Mouse (Mus musculus) spleen, adult 12 weeks (tissue): ENCODE results near the gene Rab31.

ENCODE experiments used
- DNase-seq: peaks from one replicate; pipeline ENCODE4 v3.0.0; 2022; ENCODE audit warnings: low spot score

The Rab31 gene

DNA sequence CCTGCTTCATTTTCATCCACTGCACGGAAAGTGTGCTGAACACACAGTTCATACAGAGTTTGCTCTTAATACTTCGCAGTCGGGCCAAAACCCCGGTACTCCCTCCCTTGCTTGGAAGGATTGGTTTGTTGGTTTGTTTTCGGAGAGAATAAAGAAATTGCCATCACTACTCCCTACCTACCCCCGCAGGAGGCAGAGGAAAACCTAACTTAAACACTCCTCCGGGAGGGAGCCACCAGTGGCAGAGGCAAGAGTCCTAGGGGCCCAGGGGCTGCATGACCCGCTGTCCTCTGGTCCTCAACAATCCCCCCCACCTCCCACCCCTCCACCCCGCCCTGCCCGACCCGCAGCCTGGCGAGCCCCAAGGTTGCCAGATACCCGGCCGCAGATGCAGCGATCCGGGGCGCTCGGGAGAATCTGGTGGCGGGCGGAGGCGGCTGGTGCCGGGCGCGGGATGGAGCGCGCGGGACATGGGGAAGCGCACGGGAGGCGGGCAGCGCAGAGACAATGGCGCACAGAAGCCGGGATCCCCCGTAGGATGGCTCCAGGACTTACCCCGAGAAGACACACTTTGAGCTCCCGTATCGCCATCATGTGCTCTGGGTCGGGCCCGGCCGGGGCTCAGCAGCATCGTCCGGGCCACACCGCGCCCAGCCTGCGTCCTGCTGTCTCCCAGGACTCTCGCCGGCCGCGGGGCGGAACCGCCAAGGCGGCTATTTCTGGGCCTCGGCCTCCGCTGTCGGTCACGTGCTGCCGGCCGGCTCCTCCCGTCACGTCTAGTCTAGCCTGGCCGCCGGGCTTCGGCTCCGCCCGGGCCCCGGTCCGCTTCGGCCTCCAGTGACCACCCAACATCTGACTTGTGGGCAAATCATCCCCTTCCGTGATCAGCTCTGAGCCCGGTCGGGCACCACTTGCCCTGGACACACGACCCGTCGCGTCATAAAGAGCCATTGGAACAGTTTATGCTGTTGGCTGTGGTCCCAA lies at the start of gene Rab31:
Gene Rab31, minus strand, starts transcription at position 802 of the 984 bp plus-strand sequence.
- DNase-seq: peak; percentile 10

GRCm38 (mm10) chr17:65820197-65820596 lies 47.6 kb upstream of the Rab31 start:
- no peak for DNase-seq

DNA sequence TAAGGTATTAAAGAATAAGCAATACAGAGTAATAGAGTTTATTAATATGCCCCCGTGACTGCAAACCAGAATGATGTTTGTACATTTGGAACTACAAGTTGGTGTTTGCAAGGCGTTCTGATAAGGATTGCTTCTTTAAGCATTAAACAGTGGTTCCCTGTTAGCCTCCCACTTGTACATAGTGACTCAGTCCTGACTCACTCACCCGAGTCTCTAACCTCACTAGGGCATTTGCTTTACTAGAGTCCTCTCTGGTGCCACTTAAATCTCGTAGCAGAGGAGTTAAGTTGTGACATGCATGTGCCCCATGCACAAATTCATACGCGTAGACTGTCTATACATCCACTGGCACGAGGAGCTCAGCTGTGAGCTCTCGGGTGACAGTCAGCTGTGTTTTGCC lies 41.2 kb upstream of the Rab31 start:
- no peak for DNase-seq

DNA sequence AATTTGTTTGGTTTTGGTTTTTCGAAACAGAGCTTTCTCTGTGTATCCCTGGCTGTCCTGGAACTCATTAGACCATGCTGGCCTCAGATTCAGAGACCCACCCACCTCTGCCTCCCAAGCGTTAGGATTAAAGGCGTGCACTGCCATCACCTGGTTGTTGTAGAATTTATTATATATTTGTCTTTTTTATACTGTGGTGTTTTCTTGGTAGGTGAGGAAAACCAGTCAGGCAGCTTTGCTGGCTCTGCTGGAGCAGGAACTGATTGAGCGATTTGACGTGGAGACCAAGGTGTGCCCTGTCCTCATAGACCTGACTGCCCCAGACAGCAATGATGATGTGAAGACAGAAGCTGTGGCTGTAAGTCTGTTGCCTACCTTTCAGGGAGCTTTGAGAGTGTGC lies 38.5 kb upstream of the Rab31 start:
- no peak for DNase-seq

DNA sequence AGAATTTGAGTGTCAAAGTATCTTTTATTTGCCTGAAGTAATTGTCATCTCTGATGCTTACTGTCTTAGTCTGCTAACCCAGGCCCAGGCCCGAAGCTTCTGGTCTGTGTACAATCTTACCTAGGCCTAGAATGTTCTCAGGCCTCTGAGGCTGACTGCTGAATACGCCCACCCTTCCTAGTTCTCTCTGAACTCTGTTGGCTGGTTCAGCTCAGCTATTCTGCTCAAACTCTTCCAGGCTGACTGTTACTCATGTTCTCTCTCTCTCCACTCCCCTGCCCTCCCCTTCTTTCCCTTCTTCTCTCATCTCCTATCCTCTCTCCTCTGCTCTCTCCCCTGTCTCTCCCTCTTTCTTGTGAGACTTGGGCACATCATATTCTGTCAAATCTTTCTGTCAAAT lies 33.9 kb upstream of the Rab31 start:
- no peak for DNase-seq

DNA sequence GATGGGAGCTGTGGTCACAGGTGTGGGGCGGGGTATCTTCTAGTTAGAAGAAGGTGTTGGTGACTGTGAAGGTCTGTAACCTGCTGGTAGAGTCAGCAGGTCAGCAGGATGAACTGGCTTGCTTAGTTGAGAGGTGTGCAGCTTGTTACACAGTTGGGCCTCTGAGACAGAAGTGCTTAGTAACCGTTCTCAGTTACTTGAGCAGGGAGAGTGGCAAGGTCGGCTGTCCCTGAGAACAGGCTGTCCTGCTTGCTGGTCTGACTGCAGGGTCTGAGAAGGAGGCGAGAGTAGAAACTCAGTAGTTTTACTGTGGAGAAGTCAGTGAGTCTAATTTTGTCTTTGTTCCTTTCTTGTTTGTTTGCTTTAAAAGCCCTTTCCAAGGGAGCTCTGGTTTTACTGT lies 33.4 kb upstream of the Rab31 start:
- no peak for DNase-seq

- DNase-seq: no peak
Measured at GRCm38 (mm10) chr17:65802026-65802425, 29.5 kb upstream of the Rab31 start.

GRCm38 (mm10) chr17:65800451-65800850 lies 27.9 kb upstream of the Rab31 start:
- no peak for DNase-seq

DNA sequence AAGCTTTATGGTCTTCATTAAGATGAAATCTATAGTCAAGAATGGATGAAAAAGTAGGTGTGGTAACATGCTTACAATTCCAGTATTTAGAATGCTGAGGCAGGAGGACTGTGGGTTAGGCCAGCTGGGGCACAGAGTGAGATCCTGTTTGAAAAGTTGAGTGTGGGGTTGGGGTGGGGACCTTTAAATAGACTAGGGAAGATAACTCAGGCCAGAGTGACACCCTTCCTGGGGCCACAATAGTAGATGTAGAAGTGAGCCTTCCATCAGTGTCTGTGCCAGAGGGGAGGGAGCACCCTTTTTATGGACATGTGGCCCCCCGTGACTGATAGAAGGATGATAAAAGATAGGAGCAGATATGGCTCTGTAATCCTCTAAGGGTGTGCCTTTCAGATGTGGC lies 26.8 kb upstream of the Rab31 start:
- DNase-seq: no peak

DNA sequence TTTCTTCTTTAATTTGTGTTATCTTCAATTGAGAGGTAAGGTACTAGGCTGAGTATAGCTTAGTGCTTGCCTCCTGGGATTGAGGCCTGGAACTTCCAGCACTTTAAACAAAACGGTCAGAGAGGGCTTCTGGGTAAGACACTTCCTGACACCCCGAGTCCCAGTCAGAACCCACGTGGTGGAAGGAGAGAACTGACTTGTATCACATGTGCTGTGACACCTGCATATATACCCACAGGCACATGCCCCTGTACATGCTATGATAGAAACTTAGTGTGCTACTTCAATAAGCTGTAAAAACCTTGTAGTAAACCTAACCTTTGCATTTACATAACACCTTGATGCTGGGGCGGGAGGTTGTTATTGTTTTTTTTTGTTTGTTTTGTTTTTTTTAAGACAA lies 25.9 kb upstream of the Rab31 start:
- no peak for DNase-seq

DNA sequence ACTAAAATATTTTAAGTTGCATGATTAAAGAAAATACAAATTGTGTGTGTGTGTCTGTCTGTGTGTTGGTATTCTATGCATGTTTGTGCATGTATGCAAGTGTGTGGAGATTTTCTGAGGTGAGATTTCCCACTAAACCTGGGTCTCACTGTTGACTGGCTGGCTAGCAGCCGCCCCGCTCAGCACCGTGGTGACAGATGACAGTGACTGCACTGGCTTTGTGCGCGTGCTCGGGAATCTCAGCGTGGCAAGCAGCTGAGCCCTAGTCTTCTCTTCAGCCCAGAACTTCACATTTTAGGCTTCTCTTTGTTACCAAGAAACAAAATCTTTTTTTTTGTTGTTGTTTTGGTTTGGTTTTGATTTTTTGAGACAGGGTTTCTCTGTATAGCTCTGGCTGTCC lies 23.5 kb upstream of the Rab31 start:
- DNase-seq: no peak

DNA sequence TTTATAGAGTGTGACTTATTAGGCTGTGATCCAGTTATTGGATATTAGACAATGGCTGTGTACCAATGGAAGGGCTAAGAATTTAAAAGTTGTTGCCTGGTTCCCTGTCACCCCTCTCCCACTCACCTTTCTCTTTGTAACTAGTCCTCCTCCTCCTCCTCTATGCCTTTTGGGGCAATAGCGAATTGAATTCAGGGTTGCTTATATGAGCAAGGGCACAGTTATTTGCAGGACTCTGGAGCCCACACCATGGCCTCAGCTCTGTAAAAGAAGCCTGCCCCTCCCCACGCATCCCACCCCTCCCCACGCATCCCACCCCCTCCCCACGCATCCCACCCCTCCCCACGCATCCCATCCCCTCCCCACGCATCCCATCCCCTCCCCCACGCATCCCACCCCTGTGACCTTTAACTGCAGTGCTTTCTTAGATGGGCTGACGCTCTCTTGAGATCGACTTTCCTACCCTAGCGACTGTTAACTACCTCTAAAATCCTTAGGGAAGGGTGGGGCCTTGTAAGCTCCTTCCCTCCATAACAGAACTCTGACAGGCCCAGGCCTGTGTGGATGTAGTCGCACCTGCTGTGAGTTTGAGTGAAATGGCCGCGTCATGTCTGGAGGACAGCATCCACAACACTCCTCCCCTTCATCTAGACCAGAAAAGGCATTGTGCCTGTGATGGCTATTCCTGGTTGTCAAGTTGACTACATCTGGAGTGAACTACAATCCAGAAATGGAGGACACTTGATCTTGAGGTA lies 21.7 kb upstream of the Rab31 start:
- no peak for DNase-seq

DNA sequence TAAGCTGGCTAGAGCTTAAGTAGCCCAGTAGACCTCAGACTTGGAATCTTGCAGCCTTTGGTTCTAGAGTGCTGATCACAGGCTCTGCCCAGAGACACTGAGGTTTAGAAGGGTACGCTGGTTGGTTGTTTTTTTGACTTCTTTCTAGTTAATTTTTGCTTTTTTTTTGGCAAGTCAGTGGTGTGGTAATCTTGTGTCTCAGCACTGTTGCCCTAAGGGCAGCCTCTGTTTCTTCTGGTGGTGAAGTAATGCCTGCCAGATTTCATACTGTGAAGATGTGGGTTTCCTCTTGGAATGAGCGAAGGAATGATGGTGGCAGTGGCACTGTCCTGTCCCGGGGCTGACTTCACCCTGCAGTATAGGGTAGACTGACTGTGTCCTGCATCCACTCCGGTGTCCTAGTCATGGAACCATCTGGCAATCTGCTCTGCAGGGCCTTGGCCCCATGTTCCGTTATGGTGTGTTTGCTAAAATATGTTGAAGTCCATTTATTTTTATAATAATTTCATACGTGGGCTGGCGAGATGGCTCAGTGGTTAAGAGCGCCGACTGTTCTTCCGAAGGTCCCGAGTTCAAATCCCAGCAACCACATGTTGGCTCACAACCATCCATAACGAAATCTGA lies 20.9 kb upstream of the Rab31 start:
- no peak for DNase-seq

- no peak for DNase-seq
Measured at GRCm38 (mm10) chr17:65791161-65791560, 18.6 kb upstream of the Rab31 start.

DNA sequence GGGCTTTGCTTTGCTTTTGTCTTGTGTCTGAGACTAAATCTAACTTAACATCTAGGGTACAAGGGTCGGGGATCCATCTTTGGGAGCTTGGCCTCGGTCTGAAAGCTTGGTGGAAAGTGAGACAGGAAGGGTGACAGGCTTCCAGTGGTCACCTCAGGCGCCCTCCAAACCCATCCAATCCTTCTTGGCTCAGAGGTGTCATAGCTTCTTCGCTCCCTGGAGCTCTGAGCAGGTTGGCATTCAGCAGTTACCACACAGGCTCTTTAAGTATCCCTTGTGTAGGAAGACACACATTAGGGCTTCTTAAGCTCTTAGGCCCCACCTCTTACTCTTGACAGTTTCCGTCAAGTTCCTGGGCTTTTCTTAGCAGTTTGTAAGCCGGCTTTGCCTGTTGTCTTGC lies 17.0 kb upstream of the Rab31 start:
- DNase-seq: no peak

GRCm38 (mm10) chr17:65788542-65789291 lies 16.2 kb upstream of the Rab31 start:
- DNase-seq: no peak

DNA sequence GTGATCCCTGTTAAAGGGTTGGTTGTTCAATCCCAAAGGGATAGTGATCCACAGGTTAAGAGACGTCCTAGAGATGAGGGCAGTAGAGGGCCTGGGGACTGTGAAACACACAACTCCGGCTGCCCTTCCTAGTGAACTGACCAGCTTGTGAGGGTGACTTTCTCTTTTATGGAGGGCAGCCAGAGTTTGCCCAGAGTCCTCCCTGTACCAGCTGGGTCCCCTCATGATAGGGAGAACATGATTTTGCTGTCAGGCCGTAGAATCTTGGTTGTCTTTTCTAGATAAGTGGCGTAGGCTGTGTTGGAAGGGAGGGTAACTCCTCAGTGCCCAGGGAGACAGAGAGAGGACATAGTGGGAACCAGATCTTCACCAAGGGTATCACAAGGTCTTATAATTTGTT lies 14.7 kb upstream of the Rab31 start:
- DNase-seq: no peak

GRCm38 (mm10) chr17:65786225-65786624 lies 13.7 kb upstream of the Rab31 start:
- DNase-seq: no peak

DNA sequence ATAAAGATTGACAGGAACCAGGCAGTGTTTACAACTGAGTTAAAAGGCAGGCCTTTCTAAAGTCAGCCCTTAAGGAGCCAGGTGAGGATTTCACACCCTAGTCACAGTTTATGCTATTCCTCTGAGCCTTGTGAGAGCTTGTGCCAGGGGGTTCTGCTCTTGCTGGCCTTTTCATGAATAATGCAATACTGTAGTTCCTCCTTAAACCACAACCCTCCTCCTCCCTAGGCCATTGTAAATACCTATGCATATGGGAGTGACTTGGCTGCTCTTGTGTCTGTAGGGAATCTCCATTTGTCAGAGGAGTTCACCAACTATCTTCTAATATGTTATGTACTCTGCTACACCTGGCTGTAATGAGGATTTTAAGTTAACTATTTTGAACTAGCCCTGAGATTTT lies 13.2 kb upstream of the Rab31 start:
- DNase-seq: no peak

- no peak for DNase-seq
Measured at GRCm38 (mm10) chr17:65784610-65785140, 12.1 kb upstream of the Rab31 start.
